Mouse (Mus musculus) heart, adult 2 months (tissue): ENCODE data around the gene Mcee.

Source experiments
- CTCF ChIP-seq: fragments of 200-600 bp; IDR thresholded peaks from 2 replicates; pipeline ENCODE4 v1.8.1; 2022; ENCODE audit warnings: antibody characterized with exemption, mild to moderate bottlenecking, moderate library complexity
- EP300 ChIP-seq: fragments of 200-500 bp; IDR thresholded peaks from 2 replicates; pipeline ENCODE4 v1.6.1; 2011; ENCODE audit warnings: low read depth, low read length, control low read depth; ENCODE audit not compliant: insufficient read depth
- POLR2A ChIP-seq: fragments of 200-500 bp; IDR thresholded peaks from 2 replicates; pipeline ENCODE4 v1.6.1; 2011; ENCODE audit warnings: mild to moderate bottlenecking, low read depth, low read length, control low read depth; ENCODE audit not compliant: insufficient read depth

- TF ChIP-seq CTCF: no peak
- TF ChIP-seq POLR2A: no peak
- no peak for TF ChIP-seq EP300
These were observed 22.6 kb upstream of the Mcee start for GRCm38 (mm10) chr7:64369841-64370240.
